Mouse (Mus musculus): ENCODE measurements around the gene Nagk.

GRCm38 (mm10) chr6:83750171-83750684 is 44.6 kb upstream of the Nagk start:
- TF ChIP-seq CTCF (IDR thresholded peaks at IDR 0.05) (peak; percentile 88), POLR2A (IDR thresholded peaks at IDR 0.05; ENCODE audit: insufficient read depth, low read depth, low read length) (no peak), EP300 (IDR thresholded peaks at IDR 0.05; ENCODE audit: insufficient read depth, low read depth, low read length) (no peak)

Data from heart, adult 2 months (tissue).